9 mouse cellular contexts compared by ENCODE assay signal in the genomic region with DNA sequence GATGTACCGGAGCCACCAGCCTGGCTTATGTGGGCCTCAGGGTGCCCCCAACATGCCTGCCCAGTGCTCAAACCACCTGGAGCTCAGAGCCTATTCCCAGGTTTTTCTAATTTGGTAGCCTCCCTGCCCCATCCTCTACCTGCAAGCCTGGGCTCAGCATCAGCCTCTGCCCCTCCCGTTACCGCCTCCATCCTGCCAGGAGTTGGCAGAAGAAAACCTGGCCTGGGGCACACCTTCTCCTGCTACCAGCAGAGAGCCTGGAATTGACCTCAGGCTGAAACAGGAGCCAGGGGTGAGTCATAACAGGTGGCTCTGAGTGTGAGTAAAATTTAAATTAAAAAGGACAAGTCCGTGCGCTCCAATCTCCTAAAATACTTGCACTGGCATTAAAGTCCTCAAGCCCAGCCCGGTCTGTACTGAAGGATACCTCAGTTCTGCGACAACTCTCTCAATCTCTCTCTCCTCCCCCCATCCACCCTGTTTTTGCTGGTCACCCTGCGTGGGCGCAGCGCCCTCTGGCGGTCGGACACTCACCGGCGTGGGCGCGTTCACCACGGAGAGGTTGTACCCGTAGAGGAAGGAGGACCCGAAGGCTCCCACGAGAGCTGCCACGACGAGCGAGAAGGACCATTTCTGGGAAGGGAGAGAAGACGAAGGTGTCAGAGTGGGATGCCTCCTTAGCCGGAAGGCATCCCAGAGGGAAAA. TPM values are rescaled to one million over a fixed set of nuclear protein-coding genes. Genes with fewer than 3 reads are reported as not detected.
A peak's percentile ranks its signal among the peaks of the same experiment; 100 is the strongest.
DNase-seq lines count a peak whose midpoint lies in the region; ATAC-seq and TF ChIP-seq lines count a peak whose summit lies in the region.
"Had no signal": no experiment of that assay in that cellular context is flagged by ENCODE, and none has a peak within 500 bp of the region (broad histone marks: within the 10 kb centered on the region; RNA-seq: fewer than 3 reads in every experiment).

No protein-coding gene starts in this region.

- DNase-seq in hindbrain, postnatal 0 days (ENCODE audit: low spot score): no peak
- DNase-seq in cerebellum, adult 11-12 months: peak; percentile 77
- DNase-seq in heart, postnatal 4 days: peak; percentile 56
- DNase-seq in lung, postnatal 25 days (ENCODE audit: low spot score): peak; percentile 11
- no peak for DNase-seq in ovary, postnatal 10 days (ENCODE audit: low spot score)
- DNase-seq: liver, embryonic 13.5 days had no signal

- H3K27me3 ChIP-seq in hindbrain, postnatal 0 days (ENCODE audit: insufficient read depth, low read length): no peaks in the 10 kb centered on the region
- H3K27me3 ChIP-seq in hindbrain, embryonic 12.5 days: no peaks in the 10 kb centered on the region; the same call in 1 of the 2 replicates
- H3K27me3 ChIP-seq in C2C12 (ENCODE audit: control insufficient read depth, insufficient read depth, insufficient read length): no peaks in the 10 kb centered on the region
- no peaks in the 10 kb centered on the region for H3K27me3 ChIP-seq in neural tube, embryonic 15.5 days (replicated peaks)
- H3K27me3 ChIP-seq: liver, embryonic 13.5 days had no signal

- no peaks in the 10 kb centered on the region for H3K36me3 ChIP-seq in hindbrain, postnatal 0 days (ENCODE audit: insufficient read depth, low read length)
- H3K36me3 ChIP-seq in hindbrain, embryonic 12.5 days: no peaks in the 10 kb centered on the region
- no peaks in the 10 kb centered on the region for H3K36me3 ChIP-seq in C2C12 (ENCODE audit: control insufficient read depth, insufficient read depth)
- H3K36me3 ChIP-seq in neural tube, embryonic 15.5 days: no peaks in the 10 kb centered on the region

- no peak overlapping the region for H3K4me3 ChIP-seq in hindbrain, postnatal 0 days (ENCODE audit: low read length)
- H3K4me3 ChIP-seq in hindbrain, embryonic 12.5 days: no peak overlapping the region
- no peak overlapping the region for H3K4me3 ChIP-seq in C2C12 (ENCODE audit: insufficient read depth, poor library complexity, severe bottlenecking)
- no peak overlapping the region for H3K4me3 ChIP-seq in neural tube, embryonic 15.5 days (replicated peaks)
- H3K4me3 ChIP-seq: liver, embryonic 13.5 days had no signal

- H3K79me2 ChIP-seq in C2C12 (ENCODE audit: control insufficient read depth, insufficient read depth): no peaks in the 10 kb centered on the region

- H3K9me3 ChIP-seq in hindbrain, postnatal 0 days (ENCODE audit: low read length): no peaks in the 10 kb centered on the region
- H3K9me3 ChIP-seq in hindbrain, embryonic 12.5 days (replicated peaks): no peaks in the 10 kb centered on the region
- H3K9me3 ChIP-seq in neural tube, embryonic 15.5 days (replicated peaks): no peaks in the 10 kb centered on the region; the same call in 1 of the 2 replicates
- H3K9me3 ChIP-seq: liver, embryonic 13.5 days had no signal

- no peak overlapping the region for H3K27ac ChIP-seq in hindbrain, postnatal 0 days
- no peak overlapping the region for H3K27ac ChIP-seq in hindbrain, embryonic 12.5 days
- no peak overlapping the region for H3K27ac ChIP-seq in neural tube, embryonic 15.5 days (replicated peaks)
- H3K27ac ChIP-seq: liver, embryonic 13.5 days had no signal

- no peaks in the 10 kb centered on the region for H3K79me3 ChIP-seq in C2C12 (ENCODE audit: low read depth)

- no peak overlapping the region for H3K4me2 ChIP-seq in hindbrain, postnatal 0 days (ENCODE audit: low read depth, low read length)
- H3K4me2 ChIP-seq in hindbrain, embryonic 12.5 days (replicated peaks): no peak overlapping the region
- no peak overlapping the region for H3K4me2 ChIP-seq in neural tube, embryonic 15.5 days
- H3K4me2 ChIP-seq: liver, embryonic 13.5 days had no signal

- peaks cover 15% of the 10 kb centered on the region for H3K4me1 ChIP-seq in hindbrain, postnatal 0 days (ENCODE audit: insufficient read depth, low read length)
- peaks cover 22% of the 10 kb centered on the region for H3K4me1 ChIP-seq in hindbrain, embryonic 12.5 days
- peaks cover 18% of the 10 kb centered on the region for H3K4me1 ChIP-seq in neural tube, embryonic 15.5 days

- ATAC-seq in hindbrain, postnatal 0 days: no peak
- no peak for ATAC-seq in hindbrain, embryonic 12.5 days (ENCODE audit: low FRiP score)
- no peak for ATAC-seq in neural tube, embryonic 15.5 days (ENCODE audit: low FRiP score)

- 86% methylated on average over 25 of the region's 25 CpGs for WGBS in hindbrain, postnatal 0 days
- WGBS in hindbrain, embryonic 12.5 days: 89% methylated on average over 24 of the region's 25 CpGs
- 91% methylated on average over 25 of the region's 25 CpGs for WGBS in neural tube, embryonic 15.5 days

- H3K9ac ChIP-seq in hindbrain, postnatal 0 days (replicated peaks; ENCODE audit: low read length): no peak overlapping the region
- H3K9ac ChIP-seq in hindbrain, embryonic 12.5 days: no peak overlapping the region
- no peak overlapping the region for H3K9ac ChIP-seq in neural tube, embryonic 15.5 days (replicated peaks)
- H3K9ac ChIP-seq: liver, embryonic 13.5 days had no signal

- H3ac ChIP-seq in C2C12 (ENCODE audit: control insufficient read depth, insufficient read length, low read depth): no peak overlapping the region

- peak; percentile 50 for TF ChIP-seq CTCF in hindbrain, postnatal 0 days (IDR thresholded peaks at IDR 0.05; ENCODE audit: low read depth)
- TF ChIP-seq CTCF in C2C12 (IDR thresholded peaks at IDR 0.05; ENCODE audit: control insufficient read depth, insufficient read depth, insufficient read length): peak; percentile 81

TF ChIP-seq in C2C12, 6 proteins besides CTCF, POLR2A, EP300 and RAD21:
- TF ChIP-seq FOSL1 (IDR thresholded peaks at IDR 0.05; ENCODE audit: insufficient read depth, low read length, poor library complexity, severe bottlenecking) (no peak), MYOG (IDR thresholded peaks at IDR 0.05; ENCODE audit: control insufficient read depth, extremely low read depth, insufficient read length) (no peak), CEBPB (IDR thresholded peaks at IDR 0.05; ENCODE audit: low read depth) (no peak), USF1 (IDR thresholded peaks at IDR 0.05; ENCODE audit: low read depth) (no peak), MYOD1 (IDR thresholded peaks at IDR 0.05; ENCODE audit: control insufficient read depth, insufficient read length, low read depth) (no peak), MAX (IDR thresholded peaks at IDR 0.05) (no peak)

RNA-seq across cellular contexts. Expression of a gene that starts 25.9 kb away (rescaled TPM):
- 0.86 and 1.7 TPM in 2 replicates for total RNA-seq in hindbrain, postnatal 0 days (2014; rRNA removed)
- polyA plus RNA-seq in hindbrain, postnatal 0 days (2015; fragmentation: Nextera tagmentation; extraction: Ambion mirVana): 0.52 and 1.0 TPM in 2 replicates
- polyA plus RNA-seq in hindbrain, embryonic 12.5 days (2016; fragmentation: Nextera tagmentation; extraction: Ambion mirVana): 0.15 and 0.61 TPM in 2 replicates
- 1.4 TPM for polyA plus RNA-seq in C2C12 (2012; fragmentation: generic; extraction: Trizol)
- total RNA-seq in heart, postnatal 4 days (2021): 1 to 10 TPM; 1.8 to 2.0 TPM
- polyA plus RNA-seq in neural tube, embryonic 15.5 days (2015; fragmentation: Nextera tagmentation; extraction: Ambion mirVana): 0.44 and 0.95 TPM in 2 replicates

Comparison
In these comparisons a context has a peak if more than half of its experiments do, and no peak if none do; other contexts are left out.
1. DNase-seq: peak in cerebellum, adult 11-12 months (single experiment), heart, postnatal 4 days (single experiment) and lung, postnatal 25 days (single experiment); none in hindbrain, postnatal 0 days (single experiment) and ovary, postnatal 10 days (single experiment).